ENCODE assay signal across 7 mouse cellular contexts in the genomic region with DNA sequence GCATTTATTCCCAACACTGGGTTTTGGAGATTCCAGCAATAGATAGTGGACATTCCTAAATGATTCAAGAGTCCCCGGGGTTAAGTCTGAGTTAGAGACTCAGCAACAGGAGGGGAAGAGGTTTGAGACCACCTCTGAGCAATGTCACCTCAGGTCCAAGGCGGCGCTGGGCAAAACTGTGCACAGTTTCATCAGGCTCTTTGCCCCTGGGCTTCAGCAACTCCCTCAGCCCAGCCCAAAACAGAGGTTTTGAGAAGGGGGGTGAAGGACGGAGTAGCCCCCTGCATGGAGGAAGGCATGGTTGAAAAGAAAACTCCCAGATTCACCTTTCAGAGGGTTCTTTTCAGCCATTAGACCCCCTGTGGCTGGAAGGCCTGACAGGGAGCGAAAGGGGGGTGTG. TPM values are rescaled to one million over a fixed set of nuclear protein-coding genes. Genes with fewer than 3 reads are reported as not detected.
DNase-seq lines count a peak whose midpoint lies in the region; ATAC-seq lines count a peak whose summit lies in the region.

No protein-coding gene starts in this region.

- peak overlapping the region; percentile 80 for H3K4me3 ChIP-seq in lung, embryonic 16.5 days (ENCODE audit: low read length)
- H3K4me3 ChIP-seq in forebrain, embryonic 13.5 days: peak overlapping the region; percentile 70
- H3K4me3 ChIP-seq in limb, embryonic 13.5 days: peak overlapping the region; percentile 73
- H3K4me3 ChIP-seq in stomach, embryonic 14.5 days (ENCODE audit: low read depth, low read length): peak overlapping the region; percentile 45

- ATAC-seq in lung, embryonic 16.5 days (ENCODE audit: low read depth): no peak
- no peak for ATAC-seq in forebrain, embryonic 13.5 days
- no peak for ATAC-seq in limb, embryonic 13.5 days (ENCODE audit: low FRiP score, low read depth)
- no peak for ATAC-seq in stomach, embryonic 14.5 days (ENCODE audit: insufficient number of reproducible peaks, insufficient read depth, low FRiP score, low read depth)

- peak overlapping the region; percentile 90 for H3K4me2 ChIP-seq in lung, embryonic 16.5 days (ENCODE audit: low read depth, low read length)
- peak overlapping the region; percentile 89 for H3K4me2 ChIP-seq in forebrain, embryonic 13.5 days
- H3K4me2 ChIP-seq in limb, embryonic 13.5 days (replicated peaks): peak overlapping the region; percentile 95
- peak overlapping the region; percentile 78 for H3K4me2 ChIP-seq in stomach, embryonic 14.5 days (replicated peaks; ENCODE audit: low read depth, low read length)

- H3K9me3 ChIP-seq in lung, embryonic 16.5 days (ENCODE audit: control insufficient read depth, low read length): no peaks in the 10 kb centered on the region
- H3K9me3 ChIP-seq in forebrain, embryonic 13.5 days (replicated peaks): no peaks in the 10 kb centered on the region
- no peaks in the 10 kb centered on the region for H3K9me3 ChIP-seq in limb, embryonic 13.5 days
- no peaks in the 10 kb centered on the region for H3K9me3 ChIP-seq in stomach, embryonic 14.5 days (ENCODE audit: control insufficient read depth, low read depth, low read length)

- H3K9ac ChIP-seq in lung, embryonic 16.5 days (ENCODE audit: low read length): peak overlapping the region; percentile 85
- peak overlapping the region; percentile 84 for H3K9ac ChIP-seq in forebrain, embryonic 13.5 days
- peak overlapping the region; percentile 86 for H3K9ac ChIP-seq in limb, embryonic 13.5 days
- peak overlapping the region; percentile 54; the same call in 1 of the 2 replicates for H3K9ac ChIP-seq in stomach, embryonic 14.5 days (replicated peaks; ENCODE audit: low read depth, low read length)

- intact Hi-C loops in left cerebral cortex, postnatal 4 days (cut with DNase I): no loop called here

- no peak overlapping the region for H3K27ac ChIP-seq in lung, embryonic 16.5 days (ENCODE audit: low read length)
- H3K27ac ChIP-seq in forebrain, embryonic 13.5 days: no peak overlapping the region
- no peak overlapping the region for H3K27ac ChIP-seq in limb, embryonic 13.5 days
- no peak overlapping the region for H3K27ac ChIP-seq in stomach, embryonic 14.5 days (ENCODE audit: low read length)

- WGBS in lung, embryonic 16.5 days: 61% methylated on average over 5 of the region's 5 CpGs
- WGBS in forebrain, embryonic 13.5 days: 53% methylated on average over 5 of the region's 5 CpGs
- 58% methylated on average over 5 of the region's 5 CpGs for WGBS in limb, embryonic 13.5 days
- WGBS in stomach, embryonic 14.5 days: 59% methylated on average over 5 of the region's 5 CpGs

- H3K4me1 ChIP-seq in lung, embryonic 16.5 days (replicated peaks; ENCODE audit: control insufficient read depth, insufficient read depth, low read length): peaks cover 8% of the 10 kb centered on the region
- H3K4me1 ChIP-seq in forebrain, embryonic 13.5 days: peaks cover 24% of the 10 kb centered on the region
- peaks cover 21% of the 10 kb centered on the region for H3K4me1 ChIP-seq in limb, embryonic 13.5 days
- H3K4me1 ChIP-seq in stomach, embryonic 14.5 days (ENCODE audit: control insufficient read depth, insufficient read depth, low read length): peaks cover 15% of the 10 kb centered on the region

- H3K36me3 ChIP-seq in lung, embryonic 16.5 days (ENCODE audit: control insufficient read depth, insufficient read depth, low read length): peaks cover 34% of the 10 kb centered on the region
- peaks cover 65% of the 10 kb centered on the region for H3K36me3 ChIP-seq in forebrain, embryonic 13.5 days (ENCODE audit: poor library complexity, severe bottlenecking)
- H3K36me3 ChIP-seq in limb, embryonic 13.5 days: peaks cover 74% of the 10 kb centered on the region
- H3K36me3 ChIP-seq in stomach, embryonic 14.5 days (ENCODE audit: control insufficient read depth, insufficient read depth, low read length): peaks cover 62% of the 10 kb centered on the region

- no peak for DNase-seq in lung, postnatal 10 days
- no peak for DNase-seq in left cerebral cortex, postnatal 4 days
- DNase-seq in MN1 (ENCODE audit: low spot score): no peak

- no peaks in the 10 kb centered on the region for H3K27me3 ChIP-seq in lung, embryonic 16.5 days (ENCODE audit: control insufficient read depth, insufficient read depth, low read depth, low read length)
- no peaks in the 10 kb centered on the region for H3K27me3 ChIP-seq in forebrain, embryonic 13.5 days
- no peaks in the 10 kb centered on the region for H3K27me3 ChIP-seq in limb, embryonic 13.5 days
- no peaks in the 10 kb centered on the region for H3K27me3 ChIP-seq in stomach, embryonic 14.5 days (ENCODE audit: control insufficient read depth, insufficient read depth, low read length)

RNA-seq across cellular contexts. Expression of gene Ppox, which starts 1.3 kb away (rescaled TPM):
- 53.9 and 56.8 TPM in 2 replicates for polyA plus RNA-seq in lung, embryonic 16.5 days (2015; fragmentation: Nextera tagmentation; extraction: Ambion mirVana)
- polyA plus RNA-seq in forebrain, embryonic 13.5 days (2015; fragmentation: Nextera tagmentation; extraction: Ambion mirVana): 50.3 and 51.0 TPM in 2 replicates
- 69.7 and 77.4 TPM in 2 replicates for polyA plus RNA-seq in limb, embryonic 13.5 days (2015; fragmentation: Nextera tagmentation; extraction: Ambion mirVana)
- 56.7 and 57.7 TPM in 2 replicates for polyA plus RNA-seq in stomach, embryonic 14.5 days (2014; fragmentation: Nextera tagmentation; extraction: Ambion mirVana)
- 10 to 100 TPM; 19.6 to 25.4 TPM for total RNA-seq in left cerebral cortex, postnatal 4 days (2021)

RNA-seq across cellular contexts. Expression of gene Usp21, which starts 8.1 kb away (rescaled TPM):
- 69.8 and 76.0 TPM in 2 replicates for polyA plus RNA-seq in lung, embryonic 16.5 days (2015; fragmentation: Nextera tagmentation; extraction: Ambion mirVana)
- 122 and 125 TPM in 2 replicates for polyA plus RNA-seq in forebrain, embryonic 13.5 days (2015; fragmentation: Nextera tagmentation; extraction: Ambion mirVana)
- polyA plus RNA-seq in limb, embryonic 13.5 days (2015; fragmentation: Nextera tagmentation; extraction: Ambion mirVana): 126 TPM in 2 replicates
- 68.8 and 70.6 TPM in 2 replicates for polyA plus RNA-seq in stomach, embryonic 14.5 days (2014; fragmentation: Nextera tagmentation; extraction: Ambion mirVana)
- total RNA-seq in left cerebral cortex, postnatal 4 days (2021): 10 to 100 TPM; 60.4 to 66.4 TPM

RNA-seq across cellular contexts. Expression of gene B4galt3, which starts 9.6 kb away (rescaled TPM):
- polyA plus RNA-seq in lung, embryonic 16.5 days (2015; fragmentation: Nextera tagmentation; extraction: Ambion mirVana): 92.6 and 98.6 TPM in 2 replicates
- polyA plus RNA-seq in forebrain, embryonic 13.5 days (2015; fragmentation: Nextera tagmentation; extraction: Ambion mirVana): 89.0 and 95.3 TPM in 2 replicates
- 86.2 and 94.0 TPM in 2 replicates for polyA plus RNA-seq in limb, embryonic 13.5 days (2015; fragmentation: Nextera tagmentation; extraction: Ambion mirVana)
- 81.1 and 87.0 TPM in 2 replicates for polyA plus RNA-seq in stomach, embryonic 14.5 days (2014; fragmentation: Nextera tagmentation; extraction: Ambion mirVana)
- total RNA-seq in left cerebral cortex, postnatal 4 days (2021): 10 to 100 TPM; 74.2 to 87.8 TPM

RNA-seq across cellular contexts. Expression of gene Ufc1, which starts 15.1 kb away (rescaled TPM):
- polyA plus RNA-seq in lung, embryonic 16.5 days (2015; fragmentation: Nextera tagmentation; extraction: Ambion mirVana): 109 and 111 TPM in 2 replicates
- polyA plus RNA-seq in forebrain, embryonic 13.5 days (2015; fragmentation: Nextera tagmentation; extraction: Ambion mirVana): 118 and 120 TPM in 2 replicates
- 110 and 116 TPM in 2 replicates for polyA plus RNA-seq in limb, embryonic 13.5 days (2015; fragmentation: Nextera tagmentation; extraction: Ambion mirVana)
- polyA plus RNA-seq in stomach, embryonic 14.5 days (2014; fragmentation: Nextera tagmentation; extraction: Ambion mirVana): 118 and 130 TPM in 2 replicates
- 10 to 100 TPM; 91.2 to 93.4 TPM for total RNA-seq in left cerebral cortex, postnatal 4 days (2021)

RNA-seq across cellular contexts. Expression of gene Ndufs2, which starts 28.5 kb away (rescaled TPM):
- 227 and 230 TPM in 2 replicates for polyA plus RNA-seq in lung, embryonic 16.5 days (2015; fragmentation: Nextera tagmentation; extraction: Ambion mirVana)
- 216 and 221 TPM in 2 replicates for polyA plus RNA-seq in forebrain, embryonic 13.5 days (2015; fragmentation: Nextera tagmentation; extraction: Ambion mirVana)
- 253 and 254 TPM in 2 replicates for polyA plus RNA-seq in limb, embryonic 13.5 days (2015; fragmentation: Nextera tagmentation; extraction: Ambion mirVana)
- 219 and 234 TPM in 2 replicates for polyA plus RNA-seq in stomach, embryonic 14.5 days (2014; fragmentation: Nextera tagmentation; extraction: Ambion mirVana)
- 100 to 1,000 TPM; 183 to 186 TPM for total RNA-seq in left cerebral cortex, postnatal 4 days (2021)
